19 mouse cellular contexts compared by ENCODE assay signal in the genomic region with DNA sequence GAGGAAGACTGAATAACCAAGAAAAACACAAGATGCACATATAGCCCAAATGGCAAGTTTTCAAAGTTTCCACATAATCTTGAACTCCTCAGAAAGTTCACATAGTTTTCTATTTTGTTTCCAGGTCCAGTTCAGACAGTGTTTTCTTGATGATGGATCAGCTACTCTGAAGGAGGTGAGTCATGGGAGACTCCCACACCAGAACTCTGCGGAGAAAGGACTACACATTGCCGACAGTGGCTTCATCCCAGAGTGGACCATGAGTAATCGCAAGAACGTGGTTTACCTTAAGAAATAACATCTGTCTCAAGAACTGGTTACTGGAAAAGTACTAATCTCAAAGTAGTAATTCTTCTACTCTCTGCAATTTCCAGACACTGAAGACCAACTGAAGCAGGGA.
A peak's percentile ranks its signal among the peaks of the same experiment; 100 is the strongest.
DNase-seq lines count a peak whose midpoint lies in the region; ATAC-seq and TF ChIP-seq lines count a peak whose summit lies in the region.
"Had no signal": no experiment of that assay in that cellular context is flagged by ENCODE, and none has a peak within 500 bp of the region (broad histone marks: within the 10 kb centered on the region; RNA-seq: fewer than 3 reads in every experiment).

No protein-coding gene starts in this region.

- H3ac ChIP-seq in myocyte (ENCODE audit: control insufficient read depth, insufficient read length), result no peak overlapping the region

- no peak for ATAC-seq in lung, postnatal 0 days
- ATAC-seq in Patski, result no peak
- no peak for ATAC-seq in intestine, embryonic 16.5 days
- ATAC-seq: forebrain, embryonic 14.5 days; hindbrain, postnatal 0 days had no signal

- TF ChIP-seq POLR2A in myocyte (IDR thresholded peaks at IDR 0.05; ENCODE audit: insufficient read length, low read depth), result no peak

- H3K79me2 ChIP-seq in myocyte (ENCODE audit: control insufficient read depth, insufficient read depth), result no peaks in the 10 kb centered on the region

- H3K9ac ChIP-seq in lung, postnatal 0 days (replicated peaks; ENCODE audit: low read depth), result no peak overlapping the region
- H3K9ac ChIP-seq in intestine, embryonic 16.5 days (ENCODE audit: low read depth, low read length), result no peak overlapping the region
- H3K9ac ChIP-seq: heart, embryonic 15.5 days; hindbrain, embryonic 13.5 days had no signal

- DNase-seq in lung, adult 18-20 months, result peak; percentile 7 to 8
- DNase-seq in lung, postnatal 0 days (ENCODE audit: low spot score), result no peak
- peak; percentile 18 for DNase-seq in urinary bladder, postnatal 14 days (ENCODE audit: low spot score)
- no peak for DNase-seq in urinary bladder, postnatal 4 days (ENCODE audit: low spot score in 2 of 2)
- DNase-seq in Patski (ENCODE audit: low read depth, low spot score) (peak; percentile 72), MN1 (ENCODE audit: low spot score) (no peak)
- DNase-seq: adrenal gland, postnatal 10 days; cerebellum, adult 18-20 months; gastrocnemius, postnatal 36 days; heart, postnatal 14 days had no signal

- TF ChIP-seq EP300 in lung, postnatal 0 days (IDR thresholded peaks at IDR 0.05), result no peak

- H3K4me2 ChIP-seq in lung, postnatal 0 days (replicated peaks; ENCODE audit: low read depth, low read length), result no peak overlapping the region
- H3K4me2 ChIP-seq in myocyte (ENCODE audit: low read depth), result peak overlapping the region; percentile 4
- no peak overlapping the region for H3K4me2 ChIP-seq in intestine, embryonic 16.5 days (ENCODE audit: low read depth, low read length)
- H3K4me2 ChIP-seq: heart, embryonic 11.5 days; heart, embryonic 15.5 days; hindbrain, embryonic 13.5 days had no signal

- no peak overlapping the region for H3K4me3 ChIP-seq in lung, postnatal 0 days (ENCODE audit: low read depth, low read length)
- H3K4me3 ChIP-seq in myocyte, result no peak overlapping the region
- H3K4me3 ChIP-seq in intestine, embryonic 16.5 days (ENCODE audit: low read length), result no peak overlapping the region
- H3K4me3 ChIP-seq: embryonic facial prominence, embryonic 10.5 days; forebrain, embryonic 10.5 days; heart, embryonic 15.5 days; hindbrain, embryonic 13.5 days had no signal

- WGBS in lung, postnatal 0 days, result 81% methylated on average over 4 of the region's 4 CpGs
- 71% methylated on average over 4 of the region's 4 CpGs for WGBS in intestine, embryonic 16.5 days

- H3K27me3 ChIP-seq in lung, postnatal 0 days (replicated peaks; ENCODE audit: insufficient read depth, low read length), result no peaks in the 10 kb centered on the region
- no peaks in the 10 kb centered on the region for H3K27me3 ChIP-seq in Patski
- H3K27me3 ChIP-seq in myocyte (ENCODE audit: control insufficient read depth, insufficient read depth, insufficient read length), result no peaks in the 10 kb centered on the region
- no peaks in the 10 kb centered on the region for H3K27me3 ChIP-seq in intestine, embryonic 16.5 days (replicated peaks; ENCODE audit: control insufficient read depth, insufficient read depth, low read length)
- H3K27me3 ChIP-seq: heart, embryonic 15.5 days; hindbrain, embryonic 13.5 days had no signal

- H3K36me3 ChIP-seq in lung, postnatal 0 days (ENCODE audit: insufficient read depth, low read length), result no peaks in the 10 kb centered on the region
- no peaks in the 10 kb centered on the region for H3K36me3 ChIP-seq in myocyte (ENCODE audit: control insufficient read depth, insufficient read depth)
- no peaks in the 10 kb centered on the region for H3K36me3 ChIP-seq in intestine, embryonic 16.5 days (ENCODE audit: control insufficient read depth, insufficient read depth, low read length)
- H3K36me3 ChIP-seq: embryonic facial prominence, embryonic 10.5 days; forebrain, embryonic 10.5 days; heart, embryonic 15.5 days; hindbrain, embryonic 13.5 days had no signal

- no peak overlapping the region for H3K27ac ChIP-seq in lung, postnatal 0 days (ENCODE audit: low read length)
- H3K27ac ChIP-seq in intestine, embryonic 16.5 days (ENCODE audit: low read length), result no peak overlapping the region
- H3K27ac ChIP-seq: embryonic facial prominence, embryonic 10.5 days; forebrain, embryonic 10.5 days; heart, embryonic 15.5 days; hindbrain, embryonic 13.5 days; hindbrain, postnatal 0 days had no signal

- CTCF ChIA-PET in Patski (lab: Charles Lee), result interaction anchor here (0.7 to 1.6 kb wide), 3 partner anchors 11 to 136 kb away, joined by 3 to 4 read pairs (median 3); no protein-coding TSS in a partner anchor

- in situ Hi-C loops in Patski (cut with MboI; ENCODE audit: low pct_unique_long_range_greater_than_20kb), result loop anchor here (25.0 kb wide), 1 partner anchor 1596 kb away; no protein-coding TSS in a partner anchor

- POLR2A ChIA-PET in Patski (lab: Charles Lee), result no interaction called here

- no peaks in the 10 kb centered on the region for H3K4me1 ChIP-seq in lung, postnatal 0 days (ENCODE audit: insufficient read depth, low read depth, low read length)
- H3K4me1 ChIP-seq in intestine, embryonic 16.5 days (ENCODE audit: control insufficient read depth, insufficient read depth, low read length), result no peaks in the 10 kb centered on the region
- H3K4me1 ChIP-seq: embryonic facial prominence, embryonic 10.5 days; forebrain, embryonic 10.5 days; heart, embryonic 15.5 days; hindbrain, embryonic 13.5 days had no signal

- no peaks in the 10 kb centered on the region for H3K9me3 ChIP-seq in lung, postnatal 0 days (ENCODE audit: low read length)
- no peaks in the 10 kb centered on the region for H3K9me3 ChIP-seq in intestine, embryonic 16.5 days (ENCODE audit: control insufficient read depth, low read length)
- H3K9me3 ChIP-seq: embryonic facial prominence, embryonic 10.5 days; forebrain, embryonic 10.5 days; heart, embryonic 15.5 days; hindbrain, embryonic 13.5 days had no signal

- no peak for TF ChIP-seq CTCF in lung, postnatal 0 days (IDR thresholded peaks at IDR 0.05)
- no peak for TF ChIP-seq CTCF in Patski (IDR thresholded peaks at IDR 0.05)

TF ChIP-seq in myocyte, 11 proteins besides CTCF, POLR2A, EP300 and RAD21:
- peak; percentile 57; the same call in 1 of the 2 replicates for TF ChIP-seq CEBPB (IDR thresholded peaks at IDR 0.05; ENCODE audit: insufficient read depth, poor library complexity, severe bottlenecking)
- no peak for TF ChIP-seq MAX (IDR thresholded peaks at IDR 0.05; ENCODE audit: low read depth)

Comparison
In these comparisons a context has a peak if more than half of its experiments do, and no peak if none do; other contexts are left out.
1. DNase-seq: peak in lung, adult 18-20 months (2 of 2), urinary bladder, postnatal 14 days (single experiment) and Patski (single experiment); none in lung, postnatal 0 days (single experiment), urinary bladder, postnatal 4 days (0 of 2) and MN1 (single experiment).